Mouse (Mus musculus): ENCODE measurements around the gene Klrd1. TPM values are rescaled to one million over a fixed set of nuclear protein-coding genes. Genes with fewer than 3 reads are reported as not detected.

The Klrd1 gene
- total RNA-seq (2014; rRNA removed) = 0.83 and 1.3 TPM in 2 replicates
- 0.13 and 0.14 TPM in 2 replicates for polyA plus RNA-seq (2012; rRNA removed)

- 72% methylated on average over 3 of the region's 3 CpGs for WGBS
- H3K27me3 ChIP-seq (ENCODE audit: control insufficient read depth, insufficient read depth, low read length) = no peaks in the 10 kb centered on the region
- no peaks in the 10 kb centered on the region for H3K4me1 ChIP-seq (ENCODE audit: control insufficient read depth, insufficient read depth, low read length)
- H3K4me3 ChIP-seq (ENCODE audit: insufficient read depth, low read depth, low read length) = no peak within 1 kb of the TSS
- TF ChIP-seq POLR2A (IDR thresholded peaks at IDR 0.05; ENCODE audit: extremely low read depth, insufficient read depth, low read length) (no peak), CTCF (IDR thresholded peaks at IDR 0.05; ENCODE audit: low read depth, low read length) (no peak)
- no peaks in the 10 kb centered on the region for H3K79me2 ChIP-seq (ENCODE audit: control insufficient read depth, insufficient read depth, low read length)
- no peaks in the 10 kb centered on the region for H3K36me3 ChIP-seq (ENCODE audit: control insufficient read depth, insufficient read depth, low read length)
- no peak within 1 kb of the TSS for H3K27ac ChIP-seq (replicated peaks; ENCODE audit: insufficient read depth, low read depth, low read length)
- no peak for DNase-seq (ENCODE audit: extremely low read depth, low read depth, low spot score)
- no peak within 1 kb of the TSS for H3K9ac ChIP-seq (ENCODE audit: low read depth, low read length)
Measured at GRCm38 (mm10) chr6:129591508-129591907, at the start of gene Klrd1. Klrd1 (plus strand) TSS chr6:129591782.

- H3K9ac ChIP-seq (ENCODE audit: low read depth, low read length) = no peak overlapping the region
- H3K4me1 ChIP-seq (ENCODE audit: control insufficient read depth, insufficient read depth, low read length) = peaks cover 25% of the 10 kb centered on the region
- H3K4me3 ChIP-seq (ENCODE audit: insufficient read depth, low read depth, low read length) = no peak overlapping the region
- H3K27me3 ChIP-seq (ENCODE audit: control insufficient read depth, insufficient read depth, low read length) = no peaks in the 10 kb centered on the region
- no peak overlapping the region for H3K27ac ChIP-seq (replicated peaks; ENCODE audit: insufficient read depth, low read depth, low read length)
- peaks cover under 1% of the 10 kb centered on the region; the same call in 1 of the 2 replicates for H3K79me2 ChIP-seq (ENCODE audit: control insufficient read depth, insufficient read depth, low read length)
- TF ChIP-seq POLR2A (IDR thresholded peaks at IDR 0.05; ENCODE audit: extremely low read depth, insufficient read depth, low read length) (no peak), CTCF (IDR thresholded peaks at IDR 0.05; ENCODE audit: low read depth, low read length) (no peak)
- WGBS = 90% methylated on average over 9 of the region's 9 CpGs
- peaks cover 51% of the 10 kb centered on the region for H3K36me3 ChIP-seq (ENCODE audit: control insufficient read depth, insufficient read depth, low read length)
- no peak for DNase-seq (ENCODE audit: extremely low read depth, low read depth, low spot score)
Measured at GRCm38 (mm10) chr6:129541931-129542330, 49.7 kb upstream of the Klrd1 start.

GRCm38 (mm10) chr6:129542540-129542939, 49.0 kb upstream of the Klrd1 start:
- TF ChIP-seq POLR2A (IDR thresholded peaks at IDR 0.05; ENCODE audit: extremely low read depth, insufficient read depth, low read length) (no peak), CTCF (IDR thresholded peaks at IDR 0.05; ENCODE audit: low read depth, low read length) (no peak)
- peak; percentile 48 for DNase-seq (ENCODE audit: extremely low read depth, low read depth, low spot score)
- Histone ChIP-seq H3K4me1 (ENCODE audit: control insufficient read depth, insufficient read depth, low read length) (peaks cover 21% of the 10 kb centered on the region), H3K4me3 (ENCODE audit: insufficient read depth, low read depth, low read length) (no peak overlapping the region), H3K9ac (ENCODE audit: low read depth, low read length) (no peak overlapping the region), H3K79me2 (ENCODE audit: control insufficient read depth, insufficient read depth, low read length) (no peaks in the 10 kb centered on the region; the same call in 1 of the 2 replicates), H3K27me3 (ENCODE audit: control insufficient read depth, insufficient read depth, low read length) (no peaks in the 10 kb centered on the region), H3K36me3 (ENCODE audit: control insufficient read depth, insufficient read depth, low read length) (peaks cover 46% of the 10 kb centered on the region), H3K27ac (replicated peaks; ENCODE audit: insufficient read depth, low read depth, low read length) (peak overlapping the region; percentile 4; the same call in 1 of the 2 replicates)
- WGBS = 93% methylated on average over 3 of the region's 3 CpGs

- H3K79me2 ChIP-seq (ENCODE audit: control insufficient read depth, insufficient read depth, low read length) = no peaks in the 10 kb centered on the region
- peaks cover 32% of the 10 kb centered on the region for H3K36me3 ChIP-seq (ENCODE audit: control insufficient read depth, insufficient read depth, low read length)
- H3K9ac ChIP-seq (ENCODE audit: low read depth, low read length) = no peak overlapping the region
- peak; percentile 72 for DNase-seq (ENCODE audit: extremely low read depth, low read depth, low spot score)
- peaks cover 11% of the 10 kb centered on the region for H3K4me1 ChIP-seq (ENCODE audit: control insufficient read depth, insufficient read depth, low read length)
- no peaks in the 10 kb centered on the region for H3K27me3 ChIP-seq (ENCODE audit: control insufficient read depth, insufficient read depth, low read length)
- TF ChIP-seq CTCF (IDR thresholded peaks at IDR 0.05; ENCODE audit: low read depth, low read length) = peak; percentile 60; the same call in 1 of the 2 replicates
- TF ChIP-seq POLR2A (IDR thresholded peaks at IDR 0.05; ENCODE audit: extremely low read depth, insufficient read depth, low read length) = no peak
- 53% methylated on average over 6 of the region's 6 CpGs for WGBS
- H3K27ac ChIP-seq (replicated peaks; ENCODE audit: insufficient read depth, low read depth, low read length) = no peak overlapping the region
- no peak overlapping the region for H3K4me3 ChIP-seq (ENCODE audit: insufficient read depth, low read depth, low read length)
Measured at GRCm38 (mm10) chr6:129543709-129544606, 47.6 kb upstream of the Klrd1 start.

DNA sequence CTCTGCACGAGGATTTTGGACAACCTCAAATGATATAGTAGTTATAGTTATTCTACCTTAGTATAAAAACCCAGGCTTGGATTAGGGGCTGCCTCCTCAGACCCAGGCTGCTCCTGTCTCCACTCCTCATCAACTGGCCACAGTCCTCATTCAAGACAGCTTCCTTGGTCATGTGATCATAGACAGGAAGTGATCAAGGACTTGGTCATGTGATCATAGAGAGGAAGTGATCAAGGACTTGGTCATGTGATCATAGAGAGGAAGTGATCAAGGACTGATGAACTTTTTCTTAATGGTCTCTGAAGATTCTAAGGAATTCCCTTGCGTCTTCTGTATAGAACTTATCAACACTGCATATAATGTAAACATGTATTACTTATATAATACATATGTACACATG, 44.3 kb upstream of the Klrd1 start:
- H3K27ac ChIP-seq (replicated peaks; ENCODE audit: insufficient read depth, low read depth, low read length) = no peak overlapping the region
- no peak for TF ChIP-seq CTCF (IDR thresholded peaks at IDR 0.05; ENCODE audit: low read depth, low read length)
- TF ChIP-seq POLR2A (IDR thresholded peaks at IDR 0.05; ENCODE audit: extremely low read depth, insufficient read depth, low read length) = no peak
- WGBS = 92% methylated on average over 2 of the region's 2 CpGs
- no peak for DNase-seq (ENCODE audit: extremely low read depth, low read depth, low spot score)
- peaks cover 2% of the 10 kb centered on the region; the same call in 1 of the 2 replicates for H3K36me3 ChIP-seq (ENCODE audit: control insufficient read depth, insufficient read depth, low read length)
- no peak overlapping the region for H3K4me3 ChIP-seq (ENCODE audit: insufficient read depth, low read depth, low read length)
- H3K79me2 ChIP-seq (ENCODE audit: control insufficient read depth, insufficient read depth, low read length) = no peaks in the 10 kb centered on the region
- no peaks in the 10 kb centered on the region for H3K27me3 ChIP-seq (ENCODE audit: control insufficient read depth, insufficient read depth, low read length)
- peaks cover 3% of the 10 kb centered on the region; the same call in 1 of the 2 replicates for H3K4me1 ChIP-seq (ENCODE audit: control insufficient read depth, insufficient read depth, low read length)
- no peak overlapping the region for H3K9ac ChIP-seq (ENCODE audit: low read depth, low read length)

DNA sequence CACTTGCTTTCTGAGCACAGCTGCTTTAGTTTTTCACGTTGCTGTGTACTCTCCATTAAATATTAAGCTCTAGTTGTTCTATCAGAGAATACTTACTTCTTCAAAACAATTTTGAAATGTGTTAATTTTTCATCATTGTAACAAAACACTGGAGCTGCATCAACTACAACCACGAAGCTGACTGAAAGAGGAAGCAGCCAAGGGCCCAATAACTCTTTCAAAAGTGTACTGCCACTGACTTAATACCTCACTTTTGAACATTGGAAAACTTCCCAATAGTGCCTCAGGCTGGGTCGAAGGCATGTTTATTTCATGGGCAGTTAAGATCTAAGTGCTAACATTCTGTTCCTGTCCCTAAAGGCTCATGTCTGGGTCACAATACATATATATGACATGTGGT, 43.6 kb upstream of the Klrd1 start:
- Histone ChIP-seq H3K79me2 (ENCODE audit: control insufficient read depth, insufficient read depth, low read length) (no peaks in the 10 kb centered on the region), H3K4me3 (ENCODE audit: insufficient read depth, low read depth, low read length) (no peak overlapping the region), H3K27ac (replicated peaks; ENCODE audit: insufficient read depth, low read depth, low read length) (no peak overlapping the region), H3K27me3 (ENCODE audit: control insufficient read depth, insufficient read depth, low read length) (no peaks in the 10 kb centered on the region), H3K4me1 (ENCODE audit: control insufficient read depth, insufficient read depth, low read length) (no peaks in the 10 kb centered on the region), H3K9ac (ENCODE audit: low read depth, low read length) (no peak overlapping the region), H3K36me3 (ENCODE audit: control insufficient read depth, insufficient read depth, low read length) (no peaks in the 10 kb centered on the region)
- WGBS = 44% methylated on average over 3 of the region's 3 CpGs
- DNase-seq (ENCODE audit: extremely low read depth, low read depth, low spot score) = no peak
- TF ChIP-seq CTCF (IDR thresholded peaks at IDR 0.05; ENCODE audit: low read depth, low read length) (no peak), POLR2A (IDR thresholded peaks at IDR 0.05; ENCODE audit: extremely low read depth, insufficient read depth, low read length) (no peak)
